Mouse (Mus musculus) gastrocnemius, postnatal 14 days (tissue): ENCODE measurements around the gene Pklr. TPM values are rescaled to one million over a fixed set of nuclear protein-coding genes. Genes with fewer than 3 reads are reported as not detected.

Experiments
- DNase-seq: peaks from one replicate; pipeline ENCODE4 v3.0.0; 2021; ENCODE audit warnings: mixed read lengths
- intact Hi-C: fragments of 180-260 bp; cut with DNase I; formaldehyde crosslinking; loops from one replicate; pipeline ENCODE4 v1.15.1; 2025; ENCODE audit warnings: low total_unique reads
- total RNA-seq, 2 experiments: library from RNA; stranded (reverse); gene quantifications; 2 replicates each; pipeline ENCODE4 v1.2.3; 2021

Pklr gene
- total RNA-seq, 2 experiments from 2014 or later: not detected

DNA sequence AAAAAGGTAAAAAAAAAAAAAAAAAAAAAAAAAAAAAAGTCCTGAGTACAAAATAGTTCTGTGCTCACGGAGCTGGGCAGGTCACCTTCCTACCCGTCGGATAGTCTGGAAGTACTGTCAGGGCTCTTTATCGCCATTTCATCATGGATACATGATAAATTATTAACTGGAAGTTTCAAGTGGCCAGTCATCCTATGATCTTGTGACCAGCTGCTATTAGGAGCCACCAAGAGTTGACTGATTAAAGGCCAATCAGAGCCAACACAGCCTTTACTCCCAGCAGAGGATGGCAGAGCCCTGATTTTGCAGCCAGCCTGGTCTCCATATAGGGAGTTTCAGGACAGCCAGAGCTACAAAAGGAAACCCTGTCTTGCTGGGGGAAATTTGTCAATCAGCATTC, 22.9 kb upstream of the Pklr start:
- no peak for DNase-seq
- intact Hi-C loops: no loop called here

DNA sequence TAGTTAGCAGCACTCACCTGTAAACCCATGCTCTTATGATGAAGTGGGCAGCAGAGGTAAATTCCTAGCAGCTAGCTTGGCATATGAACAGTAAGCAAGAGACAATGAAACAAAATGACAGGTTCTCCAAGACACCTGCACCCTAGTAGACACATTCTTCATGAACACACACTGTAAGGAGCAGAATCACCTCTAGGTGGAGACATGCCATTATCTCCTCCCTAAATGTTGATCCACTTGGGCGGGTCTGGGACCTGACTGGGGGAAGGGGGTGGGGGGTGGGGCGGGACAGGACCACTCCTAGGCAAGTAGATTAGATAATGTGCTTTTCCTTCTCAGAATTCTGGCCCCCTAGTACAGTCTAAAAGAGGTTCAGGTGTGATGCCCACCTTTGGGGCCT, 20.4 kb upstream of the Pklr start:
- intact Hi-C loops: no loop called here
- no peak for DNase-seq

DNA sequence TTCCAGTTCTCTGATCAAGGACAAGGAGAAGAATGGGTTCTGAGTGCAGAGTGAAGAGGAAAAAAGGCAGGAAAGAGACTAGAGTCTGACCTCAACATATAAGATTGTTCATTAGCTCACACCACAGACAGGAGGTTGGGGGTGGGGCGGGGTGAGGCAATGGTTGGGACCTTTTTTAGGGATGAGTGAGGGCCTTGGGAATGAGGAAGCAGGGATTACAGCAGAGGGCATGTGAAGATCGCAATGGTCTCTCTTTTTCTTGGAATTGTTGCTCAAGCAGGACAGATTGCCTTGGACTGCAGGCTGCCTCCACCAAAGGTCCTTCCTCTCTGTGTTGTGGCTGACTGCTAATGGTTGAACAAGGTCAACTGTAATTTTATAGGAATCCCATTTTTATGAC, 12.6 kb upstream of the Pklr start:
- intact Hi-C loops: no loop called here
- peak; percentile 55 for DNase-seq

DNA sequence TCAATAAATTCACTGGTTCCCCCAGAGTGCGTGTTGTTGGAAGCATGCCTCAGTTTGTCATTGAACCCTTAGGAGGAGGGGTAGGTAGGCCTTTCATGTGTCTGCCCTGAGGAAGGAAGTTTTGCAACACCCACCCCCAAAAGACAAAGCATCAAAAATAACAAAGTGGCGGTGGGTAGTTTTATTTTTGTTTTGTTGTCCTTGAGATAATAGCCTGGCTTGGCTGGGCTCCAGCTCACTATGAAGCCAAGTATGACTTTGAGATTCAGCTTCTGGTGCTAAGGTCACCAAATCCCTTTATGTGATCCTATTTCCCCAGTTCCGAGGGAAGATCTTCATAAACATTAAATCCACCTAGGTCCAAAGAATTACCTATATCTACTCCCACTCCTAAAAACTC, 11.7 kb upstream of the Pklr start:
- intact Hi-C loops: no loop called here
- DNase-seq: no peak

DNA sequence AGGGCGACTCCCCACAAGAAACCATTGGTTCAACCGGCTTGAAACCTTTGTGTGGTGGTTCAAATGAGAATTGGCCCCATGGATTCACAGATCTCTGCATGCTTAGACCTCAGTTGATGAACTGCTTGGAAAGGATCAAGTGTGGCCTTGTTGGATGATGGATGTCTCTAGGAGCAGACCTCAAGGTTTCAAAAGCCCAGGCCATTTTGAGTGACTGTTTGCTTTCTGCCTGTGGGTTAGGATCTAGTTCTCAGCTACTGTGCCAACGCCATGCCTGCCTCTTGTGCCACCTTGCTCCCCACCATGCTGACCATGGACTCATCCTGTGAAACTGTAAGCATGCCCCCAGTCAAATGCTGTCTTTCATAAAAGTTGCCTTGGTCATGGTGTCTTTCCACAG, 10.0 kb upstream of the Pklr start:
- no peak for DNase-seq
- intact Hi-C loops: no loop called here

DNA sequence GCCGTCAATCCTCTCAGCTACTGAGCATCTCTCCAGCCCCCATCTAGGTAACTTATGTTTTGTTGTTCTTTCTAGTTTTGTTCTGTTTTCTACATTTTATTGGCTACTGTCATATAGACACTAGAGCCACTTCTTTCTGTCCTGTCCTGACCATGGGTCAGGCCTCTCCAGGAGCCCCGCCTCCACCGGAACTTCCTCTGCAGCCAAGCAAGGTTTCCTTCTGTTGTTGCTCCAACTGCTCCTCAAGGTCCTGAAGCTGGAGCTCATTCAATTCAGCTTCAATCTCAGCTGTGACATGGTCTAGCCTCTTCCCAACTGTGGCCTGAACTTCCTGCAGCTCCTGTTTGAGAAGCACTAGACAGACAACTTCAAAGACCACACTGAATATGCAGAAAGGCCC, 6.0 kb upstream of the Pklr start:
- intact Hi-C loops: no loop called here
- DNase-seq: no peak

DNA sequence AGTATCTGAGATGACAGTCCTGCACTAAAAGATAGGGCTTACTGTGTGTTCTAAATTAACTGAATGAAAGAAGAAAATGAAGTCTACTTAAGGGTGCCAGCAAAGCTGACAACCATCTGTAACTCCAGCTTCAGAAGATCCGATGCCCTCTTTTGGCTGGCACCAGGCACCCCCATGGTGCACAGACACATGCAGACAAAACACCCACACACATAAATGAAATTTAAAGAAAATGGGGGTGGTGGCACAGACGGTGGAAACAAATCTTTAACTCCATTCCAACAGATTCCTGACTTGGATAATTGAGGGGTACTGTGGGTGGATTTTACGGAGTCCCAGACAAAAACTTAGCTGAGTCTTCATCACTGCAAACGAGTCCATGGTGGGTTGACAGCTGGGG, 4.1 kb upstream of the Pklr start:
- intact Hi-C loops: no loop called here

DNA sequence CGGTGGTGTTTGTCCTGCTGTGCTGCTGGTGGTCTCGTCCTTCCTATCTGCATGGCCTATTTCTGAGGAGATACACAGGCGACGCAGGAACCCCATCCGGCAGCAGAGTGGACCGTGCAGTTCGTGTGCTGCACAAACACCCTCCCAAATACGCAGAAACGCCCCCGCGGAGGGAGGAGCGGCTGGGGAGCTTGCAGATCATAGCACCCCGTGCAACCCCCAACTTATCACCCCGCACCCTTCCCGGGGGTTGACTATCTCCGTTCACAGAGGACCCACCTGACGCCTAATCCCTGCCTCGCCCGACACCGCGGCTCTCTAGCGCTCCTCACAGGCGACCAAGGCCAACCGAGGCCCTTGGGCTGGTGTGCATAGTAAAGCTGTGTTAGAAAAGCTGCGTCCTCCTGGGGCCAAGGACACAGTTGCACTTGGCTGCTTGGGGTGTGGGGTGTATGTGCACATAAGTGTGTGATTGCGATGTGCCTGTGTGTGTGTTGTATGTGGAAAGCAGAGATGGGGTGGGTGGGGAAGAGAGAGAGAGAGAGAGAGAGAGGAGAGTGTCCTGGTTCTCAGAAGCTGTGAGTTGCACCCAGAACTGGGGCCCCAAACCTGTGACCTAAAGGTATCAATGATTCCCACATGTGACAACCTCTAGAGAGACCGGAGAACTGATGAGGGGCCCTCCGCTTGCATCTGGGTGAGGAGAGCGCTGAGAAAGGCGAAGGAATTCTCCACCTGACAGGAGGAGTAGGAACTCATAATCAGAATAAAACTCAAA, 3.5 kb upstream of the Pklr start:
- DNase-seq: peak; percentile 21
- intact Hi-C loops: no loop called here

More for the DNA sequence above, 4.1 kb upstream of the Pklr start:
- DNase-seq: no peak

DNA sequence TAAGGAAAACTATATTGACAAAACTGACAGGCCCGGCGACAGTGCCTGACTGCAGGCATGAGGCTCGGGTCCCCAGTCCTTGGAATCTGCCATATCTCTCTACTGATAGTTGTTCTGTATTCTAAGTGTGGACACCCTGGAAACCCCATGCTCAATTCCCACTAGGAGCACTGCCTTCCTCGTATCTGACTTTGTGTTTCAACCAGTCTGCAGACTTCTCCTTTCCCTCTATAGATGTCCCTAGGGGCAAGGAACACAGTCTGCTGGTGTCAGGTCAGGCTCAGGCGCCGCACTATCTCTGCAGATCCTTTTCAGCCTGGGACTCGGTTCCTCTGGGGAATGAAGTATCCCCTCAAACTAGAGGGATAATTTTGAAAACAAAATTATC, 2.9 kb upstream of the Pklr start:
- intact Hi-C loops: no loop called here
- no peak for DNase-seq

DNA sequence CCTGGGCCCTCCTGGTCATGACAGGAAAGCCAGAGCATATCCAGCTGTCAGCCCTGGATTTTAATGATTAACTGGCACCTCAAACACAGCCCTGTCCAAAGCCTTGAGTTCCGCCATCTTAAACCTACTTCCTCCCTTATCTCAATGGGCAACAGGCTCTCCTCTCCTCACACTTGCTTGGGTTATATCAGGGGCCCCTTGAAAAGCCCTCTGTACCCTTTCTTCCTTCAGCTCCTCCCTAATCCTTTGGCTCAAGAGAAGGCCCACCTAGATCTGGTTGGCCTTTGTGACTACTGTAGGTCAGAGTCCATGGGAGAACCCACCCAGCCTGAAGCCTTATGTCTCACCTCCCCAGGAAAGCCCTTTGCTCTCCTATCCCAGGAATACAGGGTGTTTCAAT, 2.2 kb upstream of the Pklr start:
- DNase-seq: no peak
- intact Hi-C loops: no loop called here

DNA sequence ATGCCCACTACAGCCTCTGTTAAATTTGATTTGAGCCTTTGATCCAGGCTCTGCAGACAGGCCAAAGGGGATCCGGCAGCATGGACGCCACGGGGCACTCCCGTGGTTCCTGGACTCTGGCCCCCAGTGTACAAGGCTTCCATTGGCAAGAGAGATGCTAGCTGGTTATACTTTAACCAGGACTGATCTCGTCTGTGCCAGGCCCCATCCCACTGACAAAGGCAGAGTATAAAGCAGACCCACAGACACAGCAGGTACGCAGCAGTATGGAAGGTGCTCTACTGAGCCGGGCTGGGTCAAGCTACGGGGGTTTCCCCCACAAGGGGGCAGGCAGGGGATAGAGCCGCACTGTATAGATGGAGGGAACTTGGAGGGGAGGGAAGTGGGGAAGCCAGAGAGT, 423 bp downstream of the Pklr start:
- intact Hi-C loops: no loop called here
- no peak for DNase-seq

DNA sequence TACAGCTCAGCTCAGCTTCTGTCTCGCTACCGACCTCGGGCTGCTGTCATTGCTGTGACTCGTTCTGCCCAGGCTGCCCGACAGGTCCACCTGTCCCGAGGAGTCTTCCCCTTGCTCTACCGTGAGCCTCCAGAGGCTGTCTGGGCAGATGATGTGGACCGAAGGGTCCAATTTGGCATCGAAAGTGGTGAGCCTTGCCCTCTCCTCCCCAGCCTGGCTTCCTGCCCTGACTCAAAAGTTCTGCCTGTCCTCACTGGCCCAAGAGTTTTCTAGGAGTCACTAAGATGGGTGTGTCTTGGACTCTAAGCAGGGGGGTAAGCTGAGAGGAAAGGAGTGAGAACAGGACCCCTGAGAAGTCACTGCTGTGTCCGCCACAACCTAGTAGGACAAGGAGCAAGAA, 8.9 kb downstream of the Pklr start:
- no peak for DNase-seq
- intact Hi-C loops: no loop called here

DNA sequence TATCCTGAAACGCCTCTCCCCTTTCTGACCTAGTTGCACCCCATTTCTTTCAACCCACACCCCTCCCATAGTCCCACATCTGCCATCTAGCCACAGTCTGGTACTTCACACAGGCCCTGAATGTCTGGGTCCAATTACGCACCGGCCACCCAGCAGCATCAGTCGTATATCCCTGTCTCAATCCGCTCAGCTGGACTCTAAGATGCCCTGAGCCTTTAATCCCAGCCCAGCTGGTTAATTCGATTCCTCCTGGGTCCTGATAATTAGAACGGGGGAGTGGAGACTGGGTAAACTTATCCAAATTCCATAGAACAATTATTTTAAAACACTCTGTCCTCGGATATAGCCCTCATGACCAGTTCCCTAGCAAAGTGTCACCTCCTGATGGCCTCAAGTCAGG, 9.6 kb downstream of the Pklr start:
- intact Hi-C loops: no loop called here
- no peak for DNase-seq

DNA sequence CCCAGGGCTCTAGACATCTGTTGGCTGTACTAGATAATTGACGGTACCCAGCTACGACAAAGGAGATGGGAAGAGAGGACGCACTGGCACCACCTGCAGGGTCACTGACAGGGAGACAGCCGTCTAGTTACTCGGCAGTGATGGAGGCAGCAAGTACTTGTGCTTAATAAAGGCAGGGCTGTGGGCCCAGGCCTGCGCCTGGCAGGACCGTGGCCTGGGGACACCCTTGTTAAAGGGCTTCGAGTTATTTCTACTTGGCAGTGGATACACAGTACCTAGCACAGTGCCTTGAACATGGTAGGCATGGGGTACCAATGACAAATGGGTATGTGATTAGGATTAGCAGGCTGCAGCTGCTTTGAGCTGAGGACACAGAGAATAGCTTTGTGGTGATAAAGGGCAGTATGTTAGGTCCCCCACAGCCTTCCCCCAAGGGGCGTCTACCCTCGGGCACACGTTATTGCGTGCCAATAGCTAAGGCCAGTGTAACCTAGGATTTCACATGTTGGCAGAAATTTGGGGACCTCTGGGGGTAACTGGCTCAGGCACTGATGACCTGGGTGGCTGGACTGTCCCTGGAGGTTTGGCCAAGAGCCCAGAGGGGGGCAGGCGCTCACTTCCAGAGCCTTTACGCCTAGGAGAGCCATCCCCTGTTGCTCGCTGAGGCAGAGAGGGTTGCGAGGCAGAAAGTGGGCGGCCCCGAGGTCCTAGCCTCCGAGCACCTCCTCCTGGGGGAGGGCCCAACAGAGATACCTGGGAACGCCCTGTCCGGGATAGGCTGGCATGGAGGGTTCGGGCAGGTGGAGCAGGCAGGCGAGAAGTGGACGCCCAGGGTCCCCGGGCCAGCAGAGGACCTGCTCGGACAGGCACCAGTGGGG, 11.4 kb downstream of the Pklr start:
- intact Hi-C loops: no loop called here

DNA sequence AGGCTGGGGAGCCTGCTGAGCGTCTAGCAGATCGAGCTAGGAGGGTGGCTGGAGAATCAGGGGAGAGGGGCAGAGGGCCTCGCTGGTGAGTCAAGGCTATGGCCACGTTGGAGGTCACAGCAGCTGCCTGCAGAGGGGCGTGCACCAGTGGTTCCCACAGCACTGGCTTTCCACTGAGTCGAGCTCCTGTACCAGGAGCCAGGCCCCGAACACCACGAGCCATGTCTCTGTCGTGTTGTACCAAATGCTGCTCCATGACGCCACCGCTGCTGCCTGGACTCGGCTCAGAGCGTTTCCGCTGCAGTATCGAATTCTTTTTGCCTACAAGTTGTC, 12.0 kb downstream of the Pklr start:
- intact Hi-C loops: no loop called here
- DNase-seq: no peak

More for the DNA sequence above, 11.4 kb downstream of the Pklr start:
- DNase-seq: no peak

DNA sequence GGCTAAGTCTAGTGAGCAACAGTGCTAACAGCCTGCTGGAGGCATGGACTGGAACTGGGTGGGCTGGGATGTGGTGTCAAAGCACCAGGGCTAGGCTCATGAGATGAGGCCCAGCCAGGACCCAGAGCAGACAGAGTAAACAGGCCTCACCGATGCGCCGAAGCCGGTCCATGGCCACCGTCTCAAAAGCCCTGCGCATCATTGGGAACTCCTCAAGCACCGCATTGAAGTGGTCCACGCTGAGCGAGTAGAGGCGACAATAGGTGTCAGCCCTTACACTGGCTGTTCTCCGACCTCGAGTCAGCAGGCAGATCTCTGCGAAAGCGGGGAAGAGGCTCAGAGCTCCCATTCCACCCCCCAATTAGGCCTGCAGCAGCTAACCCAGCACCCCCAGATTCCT, 12.6 kb downstream of the Pklr start:
- DNase-seq: no peak
- intact Hi-C loops: no loop called here

DNA sequence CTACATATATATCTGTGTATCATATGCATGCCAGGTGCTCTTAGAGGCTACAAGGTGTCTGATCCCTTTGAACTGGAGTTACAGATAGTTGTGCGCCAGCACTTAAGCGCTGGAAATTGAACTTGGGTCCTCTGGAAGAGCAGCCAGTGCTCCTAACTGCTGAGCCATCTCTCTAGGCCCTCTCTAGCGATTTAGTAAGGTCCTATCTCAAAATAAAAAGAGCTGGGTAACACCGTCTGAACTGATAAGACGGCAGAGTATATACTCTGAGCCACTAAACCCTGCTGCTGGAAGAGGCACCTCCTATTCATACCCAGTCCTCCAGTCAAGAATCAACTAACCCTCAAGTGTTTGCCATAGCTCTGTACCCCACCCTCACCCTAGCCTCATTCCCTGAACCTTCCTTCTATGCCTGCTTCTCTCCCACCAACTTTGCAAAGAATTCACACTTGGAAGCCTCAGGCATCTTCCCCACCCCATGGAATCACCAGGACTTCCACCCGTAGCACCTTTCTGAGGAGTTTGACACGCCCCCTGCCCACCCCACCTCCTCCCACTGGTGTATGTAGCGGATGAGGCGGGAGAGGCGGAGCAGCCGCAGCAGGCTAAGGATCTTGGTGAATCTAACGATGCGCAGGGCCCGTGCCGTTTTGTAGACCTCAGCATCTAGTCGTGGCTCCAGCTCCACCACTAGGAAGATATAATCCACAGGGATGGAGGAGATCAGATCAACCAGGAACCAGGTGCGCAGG, 16.3 kb downstream of the Pklr start:
- no peak for DNase-seq
- intact Hi-C loops: no loop called here

DNA sequence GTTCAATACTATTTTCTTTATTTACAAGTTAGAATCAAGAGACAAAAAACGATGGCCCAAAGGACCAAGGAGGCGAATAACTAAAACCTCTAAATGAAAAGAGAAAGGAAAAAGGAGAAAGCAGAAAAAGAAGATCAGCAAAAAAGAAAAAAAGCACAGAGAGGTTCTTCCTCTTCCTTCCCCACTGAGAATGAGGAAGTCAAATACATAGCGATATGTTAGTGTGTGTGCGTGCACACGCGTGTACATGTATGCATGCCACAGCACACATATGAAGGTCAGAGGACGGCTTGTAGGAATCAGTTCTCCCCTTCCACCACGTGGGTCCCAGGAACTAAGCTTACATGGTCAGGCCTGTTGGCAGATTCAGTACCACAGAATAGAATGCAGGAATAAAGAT, 21.0 kb downstream of the Pklr start:
- DNase-seq: no peak
- intact Hi-C loops: loop anchor here (5.0 kb wide), 2 partner anchors 50 to 65 kb away; partner anchors contain the start of gene Rusc1

DNA sequence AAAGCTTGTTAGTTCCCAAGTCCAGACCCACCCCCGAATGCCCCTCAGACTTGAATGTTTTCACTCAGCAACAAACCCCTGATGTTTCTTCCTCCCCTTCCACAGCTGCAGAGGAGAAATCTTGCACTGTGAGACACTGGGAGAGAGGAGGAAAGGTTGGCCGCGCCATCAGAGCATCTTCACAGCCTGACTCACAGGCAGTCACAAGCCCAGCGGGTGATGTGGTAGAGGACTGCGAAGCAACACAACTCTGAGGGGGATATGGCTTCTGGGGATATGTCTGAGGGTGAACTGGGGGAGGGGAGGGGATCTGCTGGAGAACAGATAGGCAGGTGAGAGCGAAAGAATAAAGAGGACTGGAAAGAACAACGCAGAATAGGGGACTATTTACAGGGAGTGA, 22.7 kb downstream of the Pklr start:
- no peak for DNase-seq
- intact Hi-C loops: loop anchor here (5.0 kb wide), 2 partner anchors 51 to 66 kb away; partner anchors contain the start of gene Rusc1

DNA sequence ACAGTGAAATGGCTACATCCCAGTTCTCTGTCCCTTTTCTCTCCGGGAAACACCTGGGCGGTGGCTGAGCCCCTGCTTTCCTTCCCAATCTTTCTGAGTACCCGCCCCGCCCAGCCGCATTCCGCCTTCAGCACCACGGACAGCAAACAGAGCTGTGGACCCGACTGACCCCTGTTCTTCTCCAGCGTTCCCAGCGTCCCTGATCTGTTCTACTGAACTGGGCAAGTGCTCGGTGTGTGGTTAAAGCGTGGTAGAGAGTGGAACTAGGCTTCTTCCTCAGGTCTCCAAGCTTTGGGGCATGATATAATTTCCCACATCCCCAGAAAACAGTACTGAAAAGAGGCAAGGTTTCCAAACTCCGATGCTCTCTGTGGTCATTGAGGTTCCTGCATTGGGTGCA, 23.3 kb downstream of the Pklr start:
- intact Hi-C loops: loop anchor here (5.0 kb wide), 2 partner anchors 52 to 67 kb away; partner anchors contain the start of gene Rusc1
- peak; percentile 70 for DNase-seq
